Mouse (Mus musculus): ENCODE measurements around the gene Sesn2. TPM values are rescaled to one million over a fixed set of nuclear protein-coding genes. Genes with fewer than 3 reads are reported as not detected.

Sesn2 gene
- polyA plus RNA-seq, 1 experiment from 2014 or later: 5.1 TPM

- Histone ChIP-seq H3K4me3 (ENCODE audit: low read depth, low read length) (no peak overlapping the region), H3K4me1 (ENCODE audit: control insufficient read depth, insufficient read depth, low read length) (peaks cover 3% of the 10 kb centered on the region; the same call in 1 of the 2 replicates), H3K9ac (ENCODE audit: low read length) (no peak overlapping the region), H3K4me2 (no peak overlapping the region), H3K9me3 (ENCODE audit: control insufficient read depth, low read length) (no peaks in the 10 kb centered on the region), H3K36me3 (ENCODE audit: control insufficient read depth, insufficient read depth, low read length) (no peaks in the 10 kb centered on the region), H3K27ac (ENCODE audit: low read depth, low read length) (no peak overlapping the region), H3K27me3 (ENCODE audit: control insufficient read depth, insufficient read depth, low read length) (no peaks in the 10 kb centered on the region)
- DNase-seq (ENCODE audit: low spot score, missing footprints): no peak
- WGBS: 89% methylated on average over 3 of the region's 3 CpGs
- no peak for ATAC-seq (ENCODE audit: low FRiP score)
Measured at GRCm38 (mm10) chr4:132519188-132519587, 8.9 kb upstream of the Sesn2 start.

DNA sequence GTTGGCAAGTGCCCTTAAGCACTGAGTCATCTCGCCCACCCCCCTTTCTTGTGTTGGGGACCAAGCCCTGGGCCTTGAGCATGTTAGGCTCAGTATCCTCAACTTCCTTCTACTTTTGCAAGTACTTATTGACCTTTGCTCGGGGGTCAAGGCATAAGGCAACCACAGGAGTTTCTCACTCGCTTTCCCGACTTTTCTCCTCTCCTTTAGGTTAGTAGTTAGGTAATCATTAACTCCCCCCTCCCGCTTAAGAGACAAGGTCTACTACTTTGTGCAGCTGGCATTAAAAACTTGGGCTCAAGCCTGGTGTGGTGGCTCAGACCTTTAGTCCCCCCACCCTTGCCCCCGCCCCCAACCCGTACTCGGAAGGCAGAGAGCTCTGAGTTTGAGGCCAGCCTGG, 7.8 kb upstream of the Sesn2 start:
- ATAC-seq (ENCODE audit: low FRiP score): no peak
- peaks cover 2% of the 10 kb centered on the region; the same call in 1 of the 2 replicates for H3K27me3 ChIP-seq (ENCODE audit: control insufficient read depth, insufficient read depth, low read length)
- H3K9ac ChIP-seq (ENCODE audit: low read length): no peak overlapping the region
- no peak for DNase-seq (ENCODE audit: low spot score, missing footprints)
- H3K4me2 ChIP-seq: no peak overlapping the region
- no peaks in the 10 kb centered on the region for H3K9me3 ChIP-seq (ENCODE audit: control insufficient read depth, low read length)
- 84% methylated on average over 8 of the region's 8 CpGs for WGBS
- H3K4me1 ChIP-seq (ENCODE audit: control insufficient read depth, insufficient read depth, low read length): peaks cover 3% of the 10 kb centered on the region; the same call in 1 of the 2 replicates
- no peak overlapping the region for H3K27ac ChIP-seq (ENCODE audit: low read depth, low read length)
- H3K4me3 ChIP-seq (ENCODE audit: low read depth, low read length): no peak overlapping the region
- no peaks in the 10 kb centered on the region for H3K36me3 ChIP-seq (ENCODE audit: control insufficient read depth, insufficient read depth, low read length)

DNA sequence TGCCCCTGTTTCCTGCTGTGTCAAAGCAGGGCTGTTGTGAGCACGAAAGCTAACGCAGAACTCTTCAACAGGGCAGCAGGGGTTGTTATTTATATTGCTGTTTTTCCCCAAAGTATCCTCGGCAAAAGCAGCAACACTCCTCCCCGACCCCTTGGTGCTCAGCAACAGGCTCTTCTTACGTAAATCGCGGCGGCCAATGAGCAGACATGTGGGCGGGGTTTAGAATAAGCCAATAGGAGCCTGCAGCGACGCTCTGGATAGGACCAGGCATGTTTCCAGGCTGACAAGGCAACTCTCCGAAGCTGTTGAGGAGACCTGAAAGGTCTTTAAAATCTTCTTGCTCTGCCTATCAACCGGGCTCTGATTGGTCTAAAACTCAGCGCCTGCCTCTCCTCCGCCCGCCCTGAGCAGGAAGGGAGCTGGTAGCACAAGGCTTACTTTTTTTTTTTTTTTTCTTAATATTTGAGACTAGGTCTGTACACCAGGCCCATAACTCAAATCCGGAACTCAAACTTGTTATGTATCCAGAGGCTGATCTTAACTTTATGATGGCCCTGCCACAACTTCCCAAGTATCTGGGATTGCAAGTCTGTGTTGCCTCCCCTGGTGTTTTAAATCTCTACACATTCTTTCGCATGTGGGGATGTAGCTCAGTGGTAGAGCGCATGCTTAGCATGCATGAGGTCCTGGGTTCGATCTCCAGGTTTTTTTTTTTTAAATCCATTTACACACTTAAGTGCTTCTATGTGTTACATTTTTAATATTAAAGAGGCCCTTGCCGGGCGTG, 5.3 kb upstream of the Sesn2 start:
- Histone ChIP-seq H3K4me3 (ENCODE audit: low read depth, low read length) (peak overlapping the region; percentile 31), H3K9me3 (ENCODE audit: control insufficient read depth, low read length) (no peaks in the 10 kb centered on the region), H3K9ac (ENCODE audit: low read length) (peak overlapping the region; percentile 40), H3K27ac (ENCODE audit: low read depth, low read length) (no peak overlapping the region), H3K4me1 (ENCODE audit: control insufficient read depth, insufficient read depth, low read length) (peaks cover 3% of the 10 kb centered on the region; the same call in 1 of the 2 replicates), H3K36me3 (ENCODE audit: control insufficient read depth, insufficient read depth, low read length) (no peaks in the 10 kb centered on the region), H3K27me3 (ENCODE audit: control insufficient read depth, insufficient read depth, low read length) (peaks cover 2% of the 10 kb centered on the region; the same call in 1 of the 2 replicates), H3K4me2 (peak overlapping the region; percentile 74)
- WGBS: 21% methylated on average over 22 of the region's 22 CpGs
- DNase-seq (ENCODE audit: low spot score, missing footprints) (peak; percentile 97), ATAC-seq (ENCODE audit: low FRiP score) (peak; percentile 94)

DNA sequence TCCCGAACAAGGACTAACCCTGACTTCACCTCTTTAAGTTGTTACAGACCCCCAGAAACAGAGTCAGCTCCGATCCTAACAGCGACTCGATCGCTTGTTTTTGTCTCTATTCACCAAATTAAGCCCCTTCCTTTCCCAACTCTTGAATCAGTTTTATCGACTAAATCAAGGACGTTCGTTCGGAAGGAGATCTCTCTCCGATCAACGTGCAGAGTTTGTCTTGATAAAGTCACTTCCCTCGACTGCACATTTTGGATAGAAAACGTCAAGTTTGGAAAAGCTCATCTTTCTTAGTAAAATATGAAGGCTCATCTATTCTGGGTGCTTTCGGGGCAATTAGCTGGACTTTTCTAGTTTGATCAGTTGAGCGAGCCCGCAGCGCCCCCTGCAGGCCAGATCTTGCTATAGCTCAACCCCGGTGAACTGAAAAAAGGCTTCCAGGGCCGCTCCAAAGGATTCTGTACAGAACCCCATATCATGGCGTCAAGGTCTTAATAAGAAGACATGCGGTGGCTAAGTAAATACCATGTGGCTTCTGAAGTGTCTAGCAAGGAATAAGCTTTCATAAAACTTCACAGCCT, 4.3 kb upstream of the Sesn2 start:
- Histone ChIP-seq H3K27me3 (ENCODE audit: control insufficient read depth, insufficient read depth, low read length) (peaks cover 2% of the 10 kb centered on the region; the same call in 1 of the 2 replicates), H3K27ac (ENCODE audit: low read depth, low read length) (no peak overlapping the region), H3K4me3 (ENCODE audit: low read depth, low read length) (peak overlapping the region; percentile 31), H3K36me3 (ENCODE audit: control insufficient read depth, insufficient read depth, low read length) (no peaks in the 10 kb centered on the region), H3K9me3 (ENCODE audit: control insufficient read depth, low read length) (no peaks in the 10 kb centered on the region), H3K9ac (ENCODE audit: low read length) (peak overlapping the region; percentile 40), H3K4me2 (peak overlapping the region; percentile 74), H3K4me1 (ENCODE audit: control insufficient read depth, insufficient read depth, low read length) (peaks cover 3% of the 10 kb centered on the region; the same call in 1 of the 2 replicates)
- peak; percentile 99 for DNase-seq (ENCODE audit: low spot score, missing footprints)
- ATAC-seq (ENCODE audit: low FRiP score): no peak
- 2% methylated on average over 21 of the region's 21 CpGs for WGBS

DNA sequence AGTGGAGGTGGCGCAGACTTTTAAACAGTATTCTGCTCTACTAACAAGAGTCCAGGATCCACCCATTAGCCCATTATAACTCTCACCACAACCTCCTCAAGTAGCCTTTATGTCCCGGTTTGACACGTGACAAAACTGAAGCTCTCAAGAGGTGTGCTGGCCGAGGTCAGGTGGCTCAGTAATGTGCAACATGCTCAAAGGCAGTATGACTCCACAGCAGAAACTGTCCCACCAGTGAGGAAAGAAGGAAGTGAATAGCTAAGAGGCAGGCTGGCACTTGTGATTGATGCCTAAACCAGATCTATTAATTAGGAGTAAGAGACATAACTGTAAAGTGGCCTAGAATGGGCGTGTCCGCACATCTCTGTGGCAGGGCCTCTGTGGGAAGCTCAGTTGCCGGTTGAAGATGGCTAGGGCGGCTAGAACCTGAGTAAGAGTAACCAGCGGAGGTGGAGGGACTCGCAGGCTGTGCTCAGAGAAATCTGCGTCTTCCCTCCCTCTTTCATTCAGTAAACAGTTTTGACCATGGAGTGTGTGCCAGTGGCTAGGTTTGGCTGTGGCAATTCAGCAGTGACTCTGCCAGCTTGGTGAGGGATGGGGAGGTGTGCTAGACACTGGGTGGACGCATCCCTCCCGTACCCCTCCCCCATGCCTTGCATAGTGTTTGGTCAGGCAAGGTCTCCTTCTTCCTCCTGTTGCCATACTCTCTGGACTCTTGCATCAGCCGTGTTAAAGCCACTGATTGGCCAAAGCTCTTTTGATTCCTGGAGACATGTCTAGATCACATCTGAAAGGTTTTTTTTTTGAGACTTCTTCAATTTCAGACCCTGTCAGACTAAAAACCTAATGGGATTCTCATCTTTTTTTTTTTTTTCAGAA, 3.3 kb upstream of the Sesn2 start:
- H3K4me1 ChIP-seq (ENCODE audit: control insufficient read depth, insufficient read depth, low read length): peaks cover 5% of the 10 kb centered on the region; the same call in 1 of the 2 replicates
- no peak overlapping the region; the same call in 1 of the 2 replicates for H3K4me2 ChIP-seq
- ATAC-seq (ENCODE audit: low FRiP score): no peak
- no peak for DNase-seq (ENCODE audit: low spot score, missing footprints)
- H3K4me3 ChIP-seq (ENCODE audit: low read depth, low read length): no peak overlapping the region
- H3K36me3 ChIP-seq (ENCODE audit: control insufficient read depth, insufficient read depth, low read length): no peaks in the 10 kb centered on the region
- H3K27ac ChIP-seq (ENCODE audit: low read depth, low read length): no peak overlapping the region
- whole genome bisulfite sequencing: 31% methylated on average over 14 of the region's 14 CpGs
- H3K27me3 ChIP-seq (ENCODE audit: control insufficient read depth, insufficient read depth, low read length): peaks cover 2% of the 10 kb centered on the region; the same call in 1 of the 2 replicates
- no peaks in the 10 kb centered on the region for H3K9me3 ChIP-seq (ENCODE audit: control insufficient read depth, low read length)
- no peak overlapping the region for H3K9ac ChIP-seq (ENCODE audit: low read length)

DNA sequence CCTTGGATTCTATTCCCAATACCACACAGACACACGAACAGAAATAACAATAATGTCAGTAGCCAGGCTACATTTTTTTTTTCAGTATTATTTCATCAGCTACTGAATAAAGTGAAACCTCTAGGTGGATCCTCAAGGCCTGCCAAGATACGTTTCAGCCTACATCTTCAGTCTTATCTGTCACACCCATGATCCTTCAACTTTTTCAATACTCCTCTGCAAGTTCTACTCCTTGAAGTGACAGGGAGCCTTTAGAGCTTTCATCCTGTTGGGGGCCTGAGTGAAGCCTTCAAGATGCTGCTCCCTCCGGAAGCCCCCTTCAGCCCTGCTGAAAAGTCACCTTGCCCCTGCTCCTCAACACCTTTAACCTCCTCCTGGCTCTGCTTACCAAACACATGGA, 1.8 kb upstream of the Sesn2 start:
- Histone ChIP-seq H3K4me3 (ENCODE audit: low read depth, low read length) (no peak overlapping the region), H3K27me3 (ENCODE audit: control insufficient read depth, insufficient read depth, low read length) (peaks cover 2% of the 10 kb centered on the region; the same call in 1 of the 2 replicates), H3K9ac (ENCODE audit: low read length) (no peak overlapping the region), H3K4me2 (no peak overlapping the region), H3K4me1 (ENCODE audit: control insufficient read depth, insufficient read depth, low read length) (peaks cover 5% of the 10 kb centered on the region), H3K9me3 (ENCODE audit: control insufficient read depth, low read length) (no peaks in the 10 kb centered on the region), H3K36me3 (ENCODE audit: control insufficient read depth, insufficient read depth, low read length) (no peaks in the 10 kb centered on the region), H3K27ac (ENCODE audit: low read depth, low read length) (no peak overlapping the region)
- no peak for ATAC-seq (ENCODE audit: low FRiP score)
- DNase-seq (ENCODE audit: low spot score, missing footprints): no peak
- WGBS: 61% methylated on average over 3 of the region's 3 CpGs

DNA sequence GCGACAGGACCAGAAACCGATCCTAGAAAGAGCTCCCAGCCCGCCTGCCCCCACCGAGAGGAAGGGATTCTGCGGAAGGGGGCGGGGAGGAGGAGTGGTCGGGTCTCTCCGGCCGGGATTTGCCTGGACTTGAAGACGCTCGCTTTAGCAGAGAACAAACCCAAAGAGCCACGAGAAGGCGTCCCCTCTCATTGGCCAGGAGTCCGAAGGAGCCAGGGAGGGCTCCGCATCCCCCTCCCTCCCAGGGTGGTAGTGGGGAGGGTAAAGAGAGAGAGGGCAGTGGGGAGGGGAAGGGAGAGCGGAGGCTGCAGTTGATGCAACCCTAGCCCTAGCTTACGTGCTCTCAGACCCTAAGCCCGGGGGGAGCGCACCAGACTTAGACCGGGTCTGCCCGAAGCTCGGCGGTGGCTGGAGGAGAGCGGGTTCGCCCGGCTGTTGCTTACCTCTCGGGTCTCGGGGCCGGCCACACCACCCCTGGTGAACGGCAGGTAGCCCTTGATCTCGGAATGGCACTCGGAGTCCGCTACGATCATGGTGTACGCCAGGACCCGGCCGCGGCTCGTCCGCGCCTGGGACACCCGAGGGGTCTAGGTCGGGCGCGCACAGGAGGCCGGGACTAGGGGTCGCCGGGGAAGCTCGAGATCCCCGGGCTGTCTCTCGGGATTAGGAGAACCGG, 542 bp downstream of the Sesn2 start:
- ATAC-seq (ENCODE audit: low FRiP score): peak; percentile 84
- H3K36me3 ChIP-seq (ENCODE audit: control insufficient read depth, insufficient read depth, low read length): no peaks in the 10 kb centered on the region
- DNase-seq (ENCODE audit: low spot score, missing footprints): peak; percentile 98
- peak overlapping the region; percentile 10 for H3K27ac ChIP-seq (ENCODE audit: low read depth, low read length)
- H3K27me3 ChIP-seq (ENCODE audit: control insufficient read depth, insufficient read depth, low read length): peaks cover 2% of the 10 kb centered on the region; the same call in 1 of the 2 replicates
- H3K9me3 ChIP-seq (ENCODE audit: control insufficient read depth, low read length): no peaks in the 10 kb centered on the region
- peak overlapping the region; percentile 85 for H3K4me2 ChIP-seq
- H3K9ac ChIP-seq (ENCODE audit: low read length): peak overlapping the region; percentile 78
- peak overlapping the region; percentile 77 for H3K4me3 ChIP-seq (ENCODE audit: low read depth, low read length)
- H3K4me1 ChIP-seq (ENCODE audit: control insufficient read depth, insufficient read depth, low read length): peaks cover 5% of the 10 kb centered on the region
- WGBS: under 1% methylated on average over 52 of the region's 52 CpGs

- Histone ChIP-seq H3K4me2 (no peak overlapping the region), H3K27ac (ENCODE audit: low read depth, low read length) (no peak overlapping the region), H3K4me3 (ENCODE audit: low read depth, low read length) (no peak overlapping the region), H3K9ac (ENCODE audit: low read length) (no peak overlapping the region; the same call in 1 of the 2 replicates), H3K4me1 (ENCODE audit: control insufficient read depth, insufficient read depth, low read length) (peaks cover 2% of the 10 kb centered on the region; the same call in 1 of the 2 replicates), H3K36me3 (ENCODE audit: control insufficient read depth, insufficient read depth, low read length) (no peaks in the 10 kb centered on the region), H3K27me3 (ENCODE audit: control insufficient read depth, insufficient read depth, low read length) (no peaks in the 10 kb centered on the region), H3K9me3 (ENCODE audit: control insufficient read depth, low read length) (no peaks in the 10 kb centered on the region)
- no peak for ATAC-seq (ENCODE audit: low FRiP score)
- DNase-seq (ENCODE audit: low spot score, missing footprints): no peak
- WGBS: 23% methylated on average over 2 of the region's 2 CpGs
Measured at GRCm38 (mm10) chr4:132507210-132507609, 3.1 kb downstream of the Sesn2 start.

Data from midbrain, embryonic 11.5 days (tissue).